Mouse (Mus musculus) liver, embryonic 12.5 days (tissue): ENCODE measurements at regions not wholly inside any gene's neighbourhood (a gene's known extent, or its start where the extent isn't known, plus 50 kb on each side); places are given as distances from the start of the nearest gene placed in this dataset.

Experiments used
- ATAC-seq: fragments of 200-750 bp; cut with Nextera tagmentation; 2 replicates; pipeline ENCODE4 v1.8.0; 2017; ENCODE audit warnings: moderate number of reproducible peaks, mild to moderate bottlenecking, moderate library complexity
- H3K27ac ChIP-seq: fragments of 300-500 bp; sonication (generic); 2 replicates; pipeline ENCODE4 v1.5.1; 2016; ENCODE audit warnings: mild to moderate bottlenecking
- H3K27me3 ChIP-seq: fragments of 300-500 bp; sonication (generic); replicated peaks from 2 replicates; pipeline ENCODE4 v1.6.1; 2016; ENCODE audit warnings: mild to moderate bottlenecking, moderate library complexity
- H3K36me3 ChIP-seq: fragments of 300-500 bp; sonication (generic); 2 replicates; pipeline ENCODE4 v1.6.1; 2016; ENCODE audit warnings: mild to moderate bottlenecking, moderate library complexity
- H3K4me1 ChIP-seq: fragments of 300-500 bp; sonication (generic); 2 replicates; pipeline ENCODE4 v1.6.1; 2016
- H3K4me2 ChIP-seq: fragments of 300-500 bp; sonication (generic); 2 replicates; pipeline ENCODE4 v1.6.1; 2016; ENCODE audit warnings: mild to moderate bottlenecking, moderate library complexity
- H3K4me3 ChIP-seq: fragments of 300-500 bp; sonication (generic); 2 replicates; pipeline ENCODE4 v1.5.1; 2016; ENCODE audit warnings: mild to moderate bottlenecking, moderate library complexity
- H3K9ac ChIP-seq: fragments of 300-500 bp; sonication (generic); 2 replicates; pipeline ENCODE4 v1.6.1; 2016; ENCODE audit warnings: mild to moderate bottlenecking, moderate library complexity
- H3K9me3 ChIP-seq: fragments of 300-500 bp; sonication (generic); replicated peaks from 2 replicates; pipeline ENCODE4 v1.6.1; 2016; ENCODE audit warnings: mild to moderate bottlenecking, moderate library complexity
- WGBS: fragments of 180-500 bp; shearing (Covaris S2); methylation state at CpG from one replicate; pipeline ENCODE4 v1.1.7; 2016; ENCODE audit not compliant: insufficient replicate concordance; 5-methylcytosine and 5-hydroxymethylcytosine counted together

DNA sequence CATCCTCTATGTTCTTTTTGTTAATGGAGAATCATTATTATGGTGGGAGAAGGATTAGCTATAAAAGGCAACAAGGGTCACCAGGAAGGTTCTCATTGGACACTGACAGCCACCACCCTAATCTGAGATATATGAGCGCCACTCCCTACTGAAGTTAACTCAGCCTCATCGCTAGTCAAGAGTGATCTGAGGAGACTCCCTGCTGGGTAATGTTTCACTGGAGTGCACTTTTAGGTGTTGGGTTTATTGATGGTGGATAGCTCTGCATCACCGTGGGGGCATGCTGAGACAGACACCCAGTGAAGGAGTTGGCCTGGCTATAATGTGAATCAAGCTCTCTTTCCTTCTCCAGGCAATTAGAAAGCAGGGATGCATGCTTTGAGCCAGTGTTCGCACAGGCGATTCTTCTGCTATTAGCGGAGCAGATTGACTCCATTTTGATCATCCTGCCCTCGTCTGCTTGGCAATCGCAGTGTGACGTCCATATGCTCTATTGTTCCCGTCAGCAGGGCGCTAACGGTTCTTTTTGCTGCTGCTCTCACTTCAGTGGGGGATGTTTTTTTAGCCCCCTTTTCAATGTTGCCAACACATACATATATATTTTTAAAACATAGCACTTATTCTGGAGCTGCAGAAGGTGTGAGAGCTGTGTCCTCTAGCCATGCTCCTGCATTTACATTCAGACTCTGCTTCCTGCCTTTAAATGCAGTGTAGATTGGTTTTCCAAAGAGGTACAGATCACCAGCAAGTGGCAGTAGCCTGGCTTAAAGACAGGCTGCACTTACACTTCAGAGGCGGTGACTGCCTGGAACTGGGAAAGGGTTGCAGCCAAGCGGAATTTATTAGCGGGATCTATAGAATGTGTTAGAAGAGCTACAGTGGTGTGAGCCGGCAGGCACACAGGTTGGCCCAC lies 263.9 kb upstream of the Dph6 start:
- H3K36me3 ChIP-seq: no peaks in the 10 kb centered on the region
- no peaks in the 10 kb centered on the region for H3K27me3 ChIP-seq
- H3K4me2 ChIP-seq: no peak overlapping the region
- ATAC-seq: no peak
- H3K9me3 ChIP-seq: no peaks in the 10 kb centered on the region
- H3K4me1 ChIP-seq: no peaks in the 10 kb centered on the region
- no peak overlapping the region for H3K9ac ChIP-seq
- no peak overlapping the region for H3K4me3 ChIP-seq
- no peak overlapping the region for H3K27ac ChIP-seq
- WGBS: 63% methylated on average over 16 of the region's 16 CpGs

DNA sequence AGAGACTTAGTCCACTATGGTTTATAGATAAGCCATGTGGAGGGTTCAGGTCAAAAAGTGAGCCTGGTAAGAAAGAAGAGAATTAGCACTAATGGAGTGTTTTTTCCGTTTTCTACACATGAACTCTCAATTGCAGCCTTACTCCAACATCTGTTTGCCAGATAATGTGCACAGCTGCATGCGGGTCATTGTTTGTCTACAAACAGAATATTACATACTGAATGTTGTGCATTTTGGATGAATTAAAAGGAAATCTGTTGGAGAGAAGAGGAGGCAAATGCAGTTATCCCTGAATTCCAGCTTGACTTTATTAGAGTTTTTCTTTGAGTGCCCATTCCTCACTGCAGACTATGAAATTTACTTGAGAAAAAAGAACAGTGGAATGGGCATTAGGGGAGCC lies 269.1 kb upstream of the Dph6 start:
- Histone ChIP-seq H3K9ac (no peak overlapping the region), H3K4me3 (no peak overlapping the region), H3K9me3 (no peaks in the 10 kb centered on the region), H3K4me1 (no peaks in the 10 kb centered on the region), H3K27me3 (no peaks in the 10 kb centered on the region), H3K4me2 (no peak overlapping the region), H3K36me3 (no peaks in the 10 kb centered on the region), H3K27ac (no peak overlapping the region)
- ATAC-seq: no peak
- 57% methylated on average over 2 of the region's 2 CpGs for WGBS

DNA sequence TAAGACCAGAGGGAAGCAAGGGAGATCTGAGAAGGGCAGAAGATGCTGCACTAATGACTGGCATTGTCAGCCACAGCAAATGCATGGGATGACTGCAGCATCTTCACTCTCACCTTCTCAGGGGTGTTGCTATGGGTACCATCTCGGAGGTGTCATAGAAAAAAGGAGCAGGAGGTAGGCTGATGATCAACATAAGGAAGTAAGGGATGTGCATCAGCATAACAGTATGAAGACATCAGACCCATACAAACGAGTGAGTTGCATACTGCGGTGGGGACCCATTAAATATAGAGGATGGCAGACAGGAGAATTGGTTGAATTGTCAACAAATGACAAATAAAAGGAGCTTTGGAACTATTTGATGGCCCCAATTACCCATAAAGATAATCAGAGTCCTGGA lies 280.7 kb upstream of the Dph6 start:
- H3K4me2 ChIP-seq: no peak overlapping the region
- no peaks in the 10 kb centered on the region for H3K9me3 ChIP-seq
- ATAC-seq: no peak
- H3K27ac ChIP-seq: no peak overlapping the region
- no peaks in the 10 kb centered on the region for H3K36me3 ChIP-seq
- H3K4me3 ChIP-seq: no peak overlapping the region
- H3K9ac ChIP-seq: no peak overlapping the region
- WGBS: 50% methylated on average over 3 of the region's 3 CpGs
- H3K4me1 ChIP-seq: no peaks in the 10 kb centered on the region
- H3K27me3 ChIP-seq: no peaks in the 10 kb centered on the region

DNA sequence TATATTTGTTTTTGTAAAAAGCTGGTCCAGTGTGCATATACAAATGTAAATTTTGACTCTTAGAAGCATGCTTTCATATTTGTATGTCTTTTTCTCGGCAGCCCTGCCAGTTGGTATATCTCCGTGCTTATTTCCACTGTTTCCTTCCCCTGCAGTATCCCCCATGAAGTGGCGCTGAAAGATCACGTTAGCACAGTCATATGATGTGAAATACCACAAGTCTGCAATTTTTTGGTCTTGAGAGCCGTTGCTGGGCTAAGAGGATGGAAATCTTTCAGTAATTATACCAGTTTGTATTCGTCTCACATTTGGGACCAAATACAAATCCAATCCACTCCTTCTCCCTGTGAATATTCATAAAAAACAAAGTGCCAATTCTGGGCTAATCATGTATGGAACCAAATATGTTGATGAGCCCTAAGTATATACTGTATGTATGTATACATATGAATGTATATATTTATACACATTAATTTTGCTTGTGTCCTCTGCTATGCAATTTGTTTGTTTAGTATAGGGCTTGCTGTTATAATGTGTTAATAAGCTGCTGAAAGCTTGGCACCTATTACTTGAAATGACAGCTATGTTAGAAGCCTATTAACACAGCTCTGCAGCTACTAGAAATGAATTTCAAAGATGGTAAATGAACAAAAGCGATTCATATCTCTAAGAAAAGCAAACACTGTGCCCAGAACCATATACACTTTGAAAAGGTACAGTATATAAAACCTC lies 283.8 kb upstream of the Dph6 start:
- Histone ChIP-seq H3K27ac (no peak overlapping the region), H3K9ac (no peak overlapping the region), H3K4me3 (no peak overlapping the region), H3K4me2 (no peak overlapping the region), H3K9me3 (no peaks in the 10 kb centered on the region), H3K4me1 (no peaks in the 10 kb centered on the region), H3K36me3 (no peaks in the 10 kb centered on the region), H3K27me3 (no peaks in the 10 kb centered on the region)
- no peak for ATAC-seq
- 45% methylated on average over 7 of the region's 7 CpGs for WGBS

DNA sequence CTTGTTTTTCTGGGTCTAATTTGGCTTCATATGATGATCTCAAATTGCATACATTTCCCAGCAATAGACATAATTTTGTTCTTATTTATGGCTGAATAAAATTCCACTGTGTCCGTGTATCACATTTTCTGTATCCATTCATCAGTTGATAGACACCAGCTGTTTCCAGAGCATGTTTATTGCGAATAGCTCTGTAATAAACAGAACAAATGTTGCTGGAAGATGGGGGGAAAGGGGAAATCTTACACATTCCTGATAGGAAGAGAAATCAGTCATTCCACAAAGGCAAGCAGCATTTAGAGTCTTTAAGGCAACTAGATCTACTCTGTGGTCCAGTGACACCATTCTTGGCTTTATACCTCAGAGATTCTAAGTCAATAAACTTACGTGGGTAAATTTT lies 311.3 kb upstream of the Dph6 start:
- Histone ChIP-seq H3K27me3 (no peaks in the 10 kb centered on the region), H3K4me1 (no peaks in the 10 kb centered on the region), H3K9ac (no peak overlapping the region), H3K4me3 (no peak overlapping the region), H3K27ac (no peak overlapping the region), H3K4me2 (no peak overlapping the region), H3K9me3 (no peaks in the 10 kb centered on the region), H3K36me3 (no peaks in the 10 kb centered on the region)
- no peak for ATAC-seq
- WGBS: 60% methylated on average over 3 of the region's 3 CpGs

DNA sequence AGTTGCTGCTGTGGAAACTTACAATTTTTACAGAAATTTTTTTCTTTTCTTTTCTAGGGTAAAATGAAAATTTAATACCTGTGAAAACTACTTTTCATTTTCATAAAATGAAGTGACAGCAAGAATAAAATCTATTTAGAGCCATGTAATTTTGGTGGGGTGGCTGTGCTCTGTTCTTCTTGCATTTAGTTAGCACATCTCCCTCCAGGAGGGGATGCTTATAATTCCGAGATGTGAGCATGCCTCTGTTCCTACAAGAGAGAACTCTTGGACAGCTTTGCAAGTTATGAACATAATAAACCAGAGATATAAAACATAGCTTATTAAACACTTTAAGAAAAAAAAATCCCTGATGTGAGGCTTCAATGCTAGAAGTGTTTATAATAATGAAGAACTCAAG lies 313.9 kb upstream of the Dph6 start:
- Histone ChIP-seq H3K27ac (no peak overlapping the region), H3K9ac (no peak overlapping the region), H3K9me3 (no peaks in the 10 kb centered on the region), H3K27me3 (no peaks in the 10 kb centered on the region), H3K4me2 (no peak overlapping the region), H3K36me3 (no peaks in the 10 kb centered on the region), H3K4me1 (no peaks in the 10 kb centered on the region), H3K4me3 (no peak overlapping the region)
- ATAC-seq: no peak
- WGBS: 56% methylated on average over 1 of the region's 1 CpGs

- Histone ChIP-seq H3K4me2 (no peak overlapping the region), H3K27ac (no peak overlapping the region), H3K27me3 (no peaks in the 10 kb centered on the region), H3K4me1 (no peaks in the 10 kb centered on the region), H3K36me3 (no peaks in the 10 kb centered on the region), H3K4me3 (no peak overlapping the region), H3K9me3 (no peaks in the 10 kb centered on the region), H3K9ac (no peak overlapping the region)
- no peak for ATAC-seq
Observed at GRCm38 (mm10) chr2:114993419-114993818, 338.7 kb upstream of the Dph6 start.

DNA sequence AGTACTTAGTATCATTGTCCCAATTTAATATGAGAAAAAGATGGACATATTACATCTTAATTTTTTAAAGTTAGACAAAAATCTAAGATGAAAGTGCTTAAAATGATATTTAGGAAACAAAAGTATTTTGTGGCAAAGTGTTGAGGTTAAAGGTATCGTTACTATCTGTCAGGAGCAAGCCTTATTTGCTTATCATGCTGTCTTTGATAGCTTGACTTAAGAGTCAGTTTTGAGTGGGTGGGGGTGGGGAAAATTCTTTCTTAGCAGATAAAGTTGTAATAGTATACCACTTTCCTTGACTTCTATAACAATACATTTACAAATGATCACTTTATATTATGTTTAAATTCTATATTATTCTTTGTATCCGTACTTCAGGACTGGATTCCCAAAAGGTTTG lies 339.1 kb upstream of the Dph6 start:
- Histone ChIP-seq H3K9ac (no peak overlapping the region), H3K4me3 (no peak overlapping the region), H3K27ac (no peak overlapping the region), H3K4me1 (no peaks in the 10 kb centered on the region), H3K36me3 (no peaks in the 10 kb centered on the region), H3K9me3 (no peaks in the 10 kb centered on the region), H3K27me3 (no peaks in the 10 kb centered on the region), H3K4me2 (no peak overlapping the region)
- WGBS: 56% methylated on average over 2 of the region's 2 CpGs
- ATAC-seq: no peak

DNA sequence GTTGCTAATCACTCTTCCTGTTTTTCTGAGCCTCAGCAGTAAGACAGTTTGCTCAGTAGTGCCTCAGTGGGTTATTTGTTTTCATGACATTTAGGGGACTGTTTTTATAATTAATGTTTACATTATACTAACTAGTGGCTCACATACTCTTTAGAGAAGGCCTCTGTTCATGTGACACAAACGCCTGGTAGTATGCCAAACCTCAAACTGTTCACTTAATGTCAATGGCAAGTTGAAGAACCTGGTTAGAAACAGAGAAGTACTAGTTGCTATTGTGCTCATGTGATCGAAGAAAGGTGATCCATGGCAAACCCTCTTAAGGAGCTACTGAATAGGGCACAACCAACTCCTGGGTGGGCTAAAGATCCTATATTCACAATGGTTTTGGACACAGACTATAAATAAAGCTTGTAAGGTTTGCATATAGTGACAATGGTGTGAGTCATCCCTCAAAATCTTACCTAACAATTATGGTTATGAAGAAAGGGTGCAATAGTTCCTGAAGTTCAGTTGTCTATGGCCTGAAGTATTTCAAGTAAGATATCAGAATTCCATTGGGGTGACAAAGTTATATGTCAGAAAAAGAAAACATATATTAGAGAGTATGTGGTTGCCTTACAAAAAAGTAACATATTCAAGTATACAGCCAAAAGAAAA lies 340.1 kb upstream of the Dph6 start:
- WGBS: 45% methylated on average over 2 of the region's 2 CpGs
- no peaks in the 10 kb centered on the region for H3K27me3 ChIP-seq
- H3K9me3 ChIP-seq: no peaks in the 10 kb centered on the region
- no peak overlapping the region for H3K4me2 ChIP-seq
- H3K9ac ChIP-seq: no peak overlapping the region
- no peak for ATAC-seq
- no peak overlapping the region for H3K4me3 ChIP-seq
- no peak overlapping the region for H3K27ac ChIP-seq
- H3K4me1 ChIP-seq: no peaks in the 10 kb centered on the region
- H3K36me3 ChIP-seq: no peaks in the 10 kb centered on the region

GRCm38 (mm10) chr2:115013916-115014315 lies 359.2 kb upstream of the Dph6 start:
- no peak overlapping the region for H3K9ac ChIP-seq
- no peak overlapping the region for H3K4me3 ChIP-seq
- no peaks in the 10 kb centered on the region for H3K27me3 ChIP-seq
- H3K4me1 ChIP-seq: no peaks in the 10 kb centered on the region
- WGBS: 85% methylated on average over 1 of the region's 1 CpGs
- H3K36me3 ChIP-seq: no peaks in the 10 kb centered on the region
- no peak for ATAC-seq
- H3K27ac ChIP-seq: no peak overlapping the region
- 0 out of 2 replicates have a peak, but pooled peaks cover 3% of the 10 kb centered on the region for H3K9me3 ChIP-seq
- H3K4me2 ChIP-seq: no peak overlapping the region

DNA sequence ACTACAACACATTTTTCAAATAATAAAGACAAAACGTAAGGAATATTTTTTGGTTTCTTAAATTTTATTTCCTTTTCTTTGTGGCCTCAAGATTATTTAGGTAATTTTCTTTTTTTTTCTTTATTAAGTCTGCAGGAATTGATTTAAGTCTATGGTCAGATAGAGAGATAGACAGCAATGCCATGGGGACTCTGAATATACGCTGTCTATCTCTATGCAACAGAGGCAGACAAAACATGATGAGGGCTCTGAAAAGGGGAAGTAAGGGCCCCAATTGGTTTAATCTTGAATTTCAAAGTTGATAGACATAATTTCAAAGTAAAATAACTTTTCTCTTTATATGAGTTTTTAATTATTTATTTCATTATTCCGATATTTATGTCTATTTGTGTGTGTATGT lies 372.0 kb upstream of the Dph6 start:
- no peak overlapping the region for H3K9ac ChIP-seq
- H3K27me3 ChIP-seq: no peaks in the 10 kb centered on the region
- no peaks in the 10 kb centered on the region for H3K4me1 ChIP-seq
- H3K4me2 ChIP-seq: no peak overlapping the region
- H3K9me3 ChIP-seq: no peaks in the 10 kb centered on the region
- no peak for ATAC-seq
- no peak overlapping the region for H3K27ac ChIP-seq
- no peak overlapping the region for H3K4me3 ChIP-seq
- H3K36me3 ChIP-seq: no peaks in the 10 kb centered on the region
- WGBS: 71% methylated on average over 3 of the region's 3 CpGs

- Histone ChIP-seq H3K4me1 (no peaks in the 10 kb centered on the region), H3K4me2 (no peak overlapping the region), H3K9ac (no peak overlapping the region), H3K4me3 (no peak overlapping the region), H3K9me3 (no peaks in the 10 kb centered on the region), H3K27ac (no peak overlapping the region), H3K36me3 (no peaks in the 10 kb centered on the region), H3K27me3 (no peaks in the 10 kb centered on the region)
- no peak for ATAC-seq
- 57% methylated on average over 2 of the region's 2 CpGs for WGBS
Observed at GRCm38 (mm10) chr2:115031134-115031533, 376.4 kb upstream of the Dph6 start.
